Comparison of ENCODE assay signal across 11 mouse cellular contexts in genomic region chr2:138674801-138675200, GRCm38 (mm10).
"Had no signal": no experiment of that assay in that cellular context is flagged by ENCODE, and none has a peak within 500 bp of the region (broad histone marks: within the 10 kb centered on the region; RNA-seq: fewer than 3 reads in every experiment).

No protein-coding gene starts in this region.

- DNase-seq: gastrocnemius, adult 2 months; gastrocnemius, postnatal 10 days; gastrocnemius, postnatal 25 days; heart, adult 11 months; heart, adult 2 months; kidney, adult 11 months; kidney, adult 9 months; kidney, postnatal 14 days; kidney, postnatal 36 days; layer of hippocampus, adult 9-11 months; left cerebral cortex, postnatal 4 days had no signal
